Mouse (Mus musculus) lung, postnatal 4 days (tissue): Measurements from ENCODE around the gene Stk40.

Experiments
- DNase-seq, 2 experiments: peaks; one replicate each; pipeline ENCODE4 v3.0.0; 2021

Stk40 gene

DNA sequence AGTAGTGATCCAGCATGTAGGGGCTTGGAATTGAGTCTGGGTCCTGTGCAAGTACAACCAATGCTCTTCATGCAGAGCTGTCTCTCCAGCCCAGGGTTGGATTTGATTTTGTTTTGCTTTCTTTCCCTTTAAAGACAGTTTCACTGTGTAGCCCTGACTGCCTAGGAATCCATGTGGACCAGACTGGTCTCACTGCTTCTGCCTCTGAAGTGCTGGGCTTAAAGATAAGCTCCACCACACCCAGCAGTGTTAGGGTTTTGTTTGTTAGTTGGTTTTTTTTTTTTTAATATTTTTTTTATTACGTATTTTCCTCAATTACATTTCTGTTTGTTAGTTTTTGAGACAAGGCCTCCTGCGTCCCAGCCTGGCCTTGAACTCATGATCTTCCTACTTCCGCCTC is 4.4 kb upstream of the Stk40 start:
- DNase-seq = no peak

- no peak for DNase-seq
These were observed 3.0 kb upstream of the Stk40 start for GRCm38 (mm10) chr4:126100764-126101163.

DNA sequence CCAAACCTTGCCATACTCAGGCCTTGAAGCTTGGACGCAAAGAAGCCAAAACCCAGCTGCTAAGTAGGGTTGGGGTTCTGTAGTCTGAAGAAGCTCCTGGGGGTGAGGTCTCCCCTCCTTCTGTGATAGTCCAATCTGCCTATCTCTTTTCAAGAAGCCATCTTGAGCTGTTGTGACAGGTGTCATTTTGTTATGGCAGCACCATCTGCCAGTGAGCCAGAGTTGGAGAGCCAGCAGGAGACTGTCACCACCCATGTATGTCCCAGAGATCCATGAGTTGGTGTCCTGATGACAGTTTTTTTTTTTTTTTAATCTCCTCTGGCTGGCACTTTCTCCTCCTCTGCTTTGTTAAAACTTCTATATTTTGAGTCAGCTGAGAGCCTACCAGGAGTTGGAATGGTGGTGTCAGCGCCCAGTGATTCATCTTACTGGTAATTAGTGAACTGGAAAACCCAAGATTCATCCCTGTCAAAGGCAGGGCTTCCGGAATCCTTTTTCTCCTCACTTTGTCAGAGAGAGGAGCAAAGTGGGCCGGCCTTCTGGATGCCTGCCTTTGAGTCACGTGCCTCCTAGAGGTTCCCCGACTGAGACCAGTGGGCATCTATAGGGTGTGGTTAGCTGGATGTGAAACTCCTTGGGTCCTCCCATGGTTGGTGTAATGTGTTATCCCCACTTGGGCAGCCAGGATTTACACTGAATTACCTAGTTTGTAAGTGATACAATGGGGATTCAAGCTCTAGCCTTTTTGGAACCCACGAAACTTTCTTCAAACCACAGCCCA is 1.5 kb upstream of the Stk40 start:
- DNase-seq = peak; percentile 59 to 62

- peak; percentile 95 to 96 for DNase-seq
These were observed 638 bp upstream of the Stk40 start for GRCm38 (mm10) chr4:126103057-126103581.

DNA sequence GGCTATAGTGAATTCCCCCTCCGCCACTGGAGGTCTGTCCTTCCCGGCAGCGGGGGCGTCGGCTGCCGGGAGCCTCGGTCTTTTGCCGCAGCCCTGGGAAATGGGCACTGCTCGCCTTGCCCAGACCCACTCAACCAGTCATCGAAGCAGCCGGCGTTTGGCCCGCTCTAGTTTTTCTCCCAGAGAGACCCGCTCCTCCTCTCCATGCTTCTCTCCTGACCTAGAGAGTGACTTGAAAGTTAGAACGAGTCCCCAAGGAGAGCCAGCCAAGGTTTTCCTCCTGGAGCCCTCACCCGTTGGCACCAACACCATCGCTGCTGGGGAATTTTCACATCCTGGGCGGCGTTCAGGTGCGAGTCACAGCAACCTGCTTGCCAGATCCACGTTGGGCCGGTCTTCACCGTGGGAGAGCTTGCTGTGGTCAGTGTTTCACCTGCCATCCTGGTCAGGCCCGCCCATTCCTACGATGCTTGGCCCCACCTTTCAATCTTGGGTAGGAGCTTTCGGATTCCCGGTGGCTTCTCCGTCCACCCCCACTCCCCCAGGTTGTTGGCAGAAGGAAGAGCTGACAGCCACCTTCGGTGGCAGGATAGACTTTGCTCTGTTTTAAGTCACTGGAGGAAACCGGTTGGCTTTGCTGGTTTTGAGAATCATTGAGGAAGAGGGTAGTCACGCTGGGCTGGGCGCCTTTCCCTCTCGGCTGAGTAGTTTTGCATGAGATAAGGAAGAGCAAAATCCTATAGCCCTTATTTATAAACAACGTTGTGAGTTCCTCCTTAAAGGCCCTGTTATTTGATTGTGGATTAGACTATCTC is 711 bp downstream of the Stk40 start:
- DNase-seq = peak; percentile 50

- no peak for DNase-seq
These were observed 1.5 kb downstream of the Stk40 start for GRCm38 (mm10) chr4:126105131-126105783.

DNA sequence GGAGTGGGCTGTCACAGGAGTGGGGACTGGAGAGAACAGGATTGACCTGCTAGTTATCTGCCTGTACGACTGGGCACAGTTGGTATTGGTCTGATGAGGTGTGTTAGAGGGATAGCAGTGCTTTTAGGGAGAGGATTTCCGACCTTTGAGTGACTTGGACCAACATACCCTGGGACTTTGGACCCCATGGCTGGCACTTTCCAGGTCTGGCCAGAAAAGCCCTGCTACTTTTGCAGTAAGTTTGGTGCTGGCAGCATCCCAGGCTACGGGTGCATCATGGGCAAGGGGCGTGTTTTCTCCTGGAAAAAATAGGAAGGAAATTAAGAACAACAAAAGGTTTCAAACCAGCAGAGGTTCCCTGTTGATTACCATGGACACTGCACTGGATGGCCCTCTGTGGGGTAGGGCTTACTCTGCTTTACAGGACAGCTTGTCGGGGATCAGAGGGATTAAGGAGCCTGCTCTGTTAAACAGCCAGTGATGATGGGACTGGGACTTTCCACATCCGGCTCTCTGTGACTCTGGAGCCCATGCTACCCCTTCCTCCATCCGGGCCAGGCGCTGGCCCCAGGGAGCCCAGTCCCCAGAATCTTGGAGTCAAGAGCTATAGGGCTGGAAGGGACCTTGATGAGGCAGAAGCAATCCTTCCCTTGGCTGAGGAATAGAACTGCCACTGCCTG is 4.4 kb downstream of the Stk40 start:
- DNase-seq = no peak

GRCm38 (mm10) chr4:126109613-126110373 is 6.0 kb downstream of the Stk40 start:
- DNase-seq = no peak

- DNase-seq = peak; percentile 88 to 92
These were observed 6.8 kb downstream of the Stk40 start for GRCm38 (mm10) chr4:126110374-126111152.

DNA sequence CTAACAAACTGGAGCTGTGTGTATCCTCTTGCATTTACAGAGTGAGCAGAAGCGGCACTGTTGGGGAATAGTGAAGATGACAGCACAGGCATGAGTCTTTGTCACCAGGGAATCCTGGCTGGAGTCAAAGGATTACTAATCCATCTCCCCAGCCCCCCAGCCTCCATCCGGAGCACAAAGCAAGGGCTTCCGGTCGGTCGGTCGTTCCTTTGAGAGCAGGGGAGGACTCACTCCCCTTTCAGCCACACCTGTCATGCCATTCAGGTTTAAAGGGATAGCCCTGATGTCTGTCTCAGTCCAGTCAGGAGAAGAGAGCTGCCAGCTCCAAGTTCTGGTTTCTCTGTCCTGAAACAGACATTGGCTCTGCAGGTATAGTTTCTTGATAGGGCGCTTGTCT is 7.4 kb downstream of the Stk40 start:
- DNase-seq = no peak

DNA sequence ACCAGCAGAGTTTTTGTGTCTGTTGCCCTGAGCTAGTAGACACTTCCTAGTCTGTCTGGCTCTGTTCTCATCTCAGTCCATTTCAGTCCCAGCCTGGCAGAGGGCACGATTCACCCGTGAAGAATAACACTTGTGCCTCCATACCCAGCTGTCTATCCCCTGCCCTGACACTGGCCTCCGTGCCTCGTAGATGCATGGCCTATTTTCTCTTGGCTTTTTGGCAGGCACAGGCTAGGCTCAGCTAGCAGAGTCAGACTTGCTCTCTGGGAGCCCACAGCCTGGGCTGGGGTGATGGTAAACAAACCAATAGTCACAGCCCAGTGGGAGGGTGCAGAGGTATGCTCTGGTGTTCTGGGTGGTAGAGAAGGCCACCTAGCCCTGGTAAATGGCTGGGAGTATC is 9.5 kb downstream of the Stk40 start:
- no peak for DNase-seq

GRCm38 (mm10) chr4:126113943-126114342 is 10.2 kb downstream of the Stk40 start:
- DNase-seq = peak; percentile 65 to 79

DNA sequence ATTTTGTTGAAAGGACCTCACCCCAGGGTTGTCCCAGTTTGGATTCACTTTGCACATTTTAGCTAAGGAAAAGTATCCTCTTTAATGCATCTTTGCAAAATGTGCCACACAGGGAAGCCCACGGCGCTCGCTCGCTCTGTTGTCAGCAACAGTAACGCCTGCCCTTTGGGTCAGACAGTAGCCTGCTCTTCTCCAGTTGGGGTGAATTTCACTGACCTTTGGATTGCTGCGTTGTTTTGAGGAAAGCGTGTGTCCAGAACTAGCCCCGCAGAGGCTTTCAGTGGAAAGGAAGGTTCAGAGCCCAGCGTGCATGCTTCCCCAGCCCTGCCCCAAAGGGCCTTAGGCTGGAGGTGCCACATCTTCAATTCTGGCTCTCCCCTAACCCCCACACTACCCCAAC is 11.7 kb downstream of the Stk40 start:
- DNase-seq = no peak

DNA sequence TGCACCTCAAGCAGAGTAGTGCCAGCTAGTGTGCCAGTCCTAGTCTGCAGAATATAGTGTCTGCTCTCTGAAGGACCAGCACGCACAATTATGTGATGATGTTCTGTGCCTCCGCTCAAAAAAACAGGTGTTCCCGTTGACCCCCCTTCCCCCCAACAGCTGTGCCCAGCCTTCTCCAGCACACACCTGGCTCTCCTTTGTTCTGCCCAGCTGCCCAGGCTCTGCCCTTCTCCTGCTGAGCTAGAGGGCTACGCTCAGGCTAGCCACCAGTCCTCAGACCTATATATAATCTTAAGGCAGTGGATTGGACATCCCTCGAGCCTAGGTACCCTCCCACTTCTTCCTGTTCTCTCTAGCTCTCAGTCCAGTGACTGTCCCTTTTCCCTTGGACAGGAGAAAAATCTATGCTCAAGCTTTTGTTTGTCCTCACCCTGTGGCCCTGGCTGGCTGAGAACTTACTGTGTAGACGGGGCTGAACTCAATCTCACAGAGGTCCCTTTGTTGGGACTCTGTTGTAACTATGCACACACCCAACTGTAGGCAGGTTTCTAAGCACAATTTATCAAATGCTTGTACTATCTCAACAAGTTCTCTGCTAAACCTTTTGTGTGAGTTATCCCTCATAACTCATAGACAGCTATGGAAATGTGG is 12.2 kb downstream of the Stk40 start:
- DNase-seq = no peak

- DNase-seq = peak in 1 of 2 experiments; percentile 57
These were observed 13.4 kb downstream of the Stk40 start for GRCm38 (mm10) chr4:126117116-126117515.

- no peak for DNase-seq
These were observed 14.9 kb downstream of the Stk40 start for GRCm38 (mm10) chr4:126118651-126119050.

- no peak for DNase-seq
These were observed 15.3 kb downstream of the Stk40 start for GRCm38 (mm10) chr4:126119051-126119450.

DNA sequence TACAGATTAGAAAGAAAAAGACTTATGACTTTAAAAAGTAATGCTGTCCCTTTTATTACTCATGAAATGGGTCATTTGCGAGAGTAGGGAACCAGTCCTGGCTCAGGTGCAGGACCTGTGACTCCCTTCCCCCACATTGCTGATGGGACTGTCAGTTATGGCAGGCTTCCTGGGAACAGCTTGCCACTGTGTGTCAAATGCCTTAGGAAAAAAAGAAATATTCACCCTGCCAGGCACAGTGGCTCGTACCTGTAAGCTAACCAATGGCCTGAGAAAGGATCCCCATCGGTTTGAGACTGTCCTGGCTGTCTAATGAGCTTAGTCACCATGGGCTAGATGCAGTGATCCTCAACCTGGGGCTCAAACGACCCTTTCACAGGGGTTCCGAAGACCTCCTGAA is 16.3 kb downstream of the Stk40 start:
- no peak for DNase-seq

DNA sequence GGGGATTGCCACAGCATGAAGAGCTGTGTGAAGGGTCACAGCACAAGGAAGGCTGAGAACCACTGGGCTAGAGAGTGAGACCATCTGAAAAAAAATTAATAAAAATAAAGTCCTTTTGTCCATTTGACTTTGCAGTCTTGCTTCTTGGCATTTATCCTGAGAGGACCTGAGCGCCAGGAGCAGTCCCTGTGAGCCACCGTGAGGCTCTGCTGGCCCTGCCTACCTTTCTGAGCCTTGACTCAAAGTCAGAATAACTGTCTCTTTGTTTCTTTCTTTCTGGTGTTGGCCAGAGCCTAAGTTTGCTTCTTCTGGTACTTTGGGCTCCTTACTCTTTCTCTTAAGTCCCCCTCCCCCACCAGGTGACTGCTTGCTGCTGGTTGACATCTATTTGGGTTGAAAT is 16.7 kb downstream of the Stk40 start:
- DNase-seq = no peak

DNA sequence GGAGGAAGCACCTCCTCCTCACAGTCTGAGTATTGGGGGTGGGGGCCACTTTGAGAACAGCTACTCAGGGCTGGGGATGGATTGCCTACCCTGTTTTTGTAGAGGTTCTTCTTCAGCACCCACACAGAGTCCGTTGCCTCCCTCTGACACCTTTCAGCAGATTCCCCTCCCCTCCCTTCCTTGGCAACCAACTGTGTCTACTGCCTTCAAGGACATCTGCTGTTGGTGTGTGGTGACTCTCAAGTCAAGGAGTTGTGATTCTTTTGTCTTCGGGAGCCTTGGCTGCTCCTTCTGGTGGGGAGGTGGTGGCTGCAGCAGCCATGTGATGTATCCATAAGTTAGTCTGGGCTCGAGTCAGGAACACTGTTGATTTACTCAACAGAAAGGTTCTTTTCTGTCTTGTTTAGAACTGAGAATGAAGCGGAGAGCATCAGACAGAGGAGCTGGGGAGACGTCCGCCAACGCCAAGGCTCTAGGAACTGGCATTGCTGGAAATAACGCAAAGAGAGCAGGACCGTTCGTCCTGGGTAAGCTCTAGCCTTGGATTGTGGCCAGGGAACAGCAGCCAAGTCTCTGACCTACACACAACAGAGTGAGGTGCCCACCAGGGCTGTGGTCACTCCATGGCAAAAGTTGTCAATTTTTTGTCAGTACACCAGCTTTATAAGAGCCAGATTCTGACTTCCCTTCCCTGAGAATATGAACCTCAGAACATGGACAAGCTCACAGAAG is 19.7 kb downstream of the Stk40 start:
- no peak for DNase-seq
